Mouse (Mus musculus) neural tube, embryonic 11.5 days (tissue): ENCODE results near the gene Gm45713. TPM values are rescaled to one million over a fixed set of nuclear protein-coding genes. Genes with fewer than 3 reads are reported as not detected.

ENCODE experiments used
- ATAC-seq: fragments of 200-750 bp; cut with Nextera tagmentation; 2 replicates; pipeline ENCODE4 v1.8.0; 2017; ENCODE audit warnings: moderate number of reproducible peaks, mild to moderate bottlenecking, moderate TSS enrichment, moderate library complexity; ENCODE audit not compliant: insufficient read depth, low FRiP score, low TSS enrichment
- DNase-seq: peaks from one replicate; pipeline ENCODE4 v3.0.0-alpha.2; 2015; ENCODE audit warnings: low spot score
- H3K27ac ChIP-seq: fragments of 300-500 bp; sonication (generic); 2 replicates; pipeline ENCODE4 v1.5.1; 2014; ENCODE audit warnings: low read depth, mild to moderate bottlenecking, low read length
- H3K27me3 ChIP-seq: fragments of 300-500 bp; sonication (generic); 2 replicates; pipeline ENCODE4 v1.6.1; 2014; ENCODE audit warnings: mild to moderate bottlenecking, low read length, mixed read lengths; ENCODE audit not compliant: control insufficient read depth, insufficient read depth
- H3K36me3 ChIP-seq: fragments of 300-500 bp; sonication (generic); 2 replicates; pipeline ENCODE4 v1.6.1; 2014; ENCODE audit warnings: mild to moderate bottlenecking, low read length, moderate library complexity, mixed read lengths; ENCODE audit not compliant: control insufficient read depth, insufficient read depth
- H3K4me1 ChIP-seq: fragments of 300-500 bp; sonication (generic); 2 replicates; pipeline ENCODE4 v1.6.1; 2014; ENCODE audit warnings: low read length, mixed read lengths; ENCODE audit not compliant: control insufficient read depth, insufficient read depth
- H3K4me2 ChIP-seq: fragments of 300-500 bp; sonication (generic); 2 replicates; pipeline ENCODE4 v1.6.1; 2014; ENCODE audit warnings: low read depth, mild to moderate bottlenecking, moderate library complexity
- H3K4me3 ChIP-seq: fragments of 300-500 bp; sonication (generic); 2 replicates; pipeline ENCODE4 v1.5.1; 2014; ENCODE audit warnings: low read depth, low read length
- H3K9ac ChIP-seq: fragments of 300-500 bp; sonication (generic); 2 replicates; pipeline ENCODE4 v1.6.1; 2014; ENCODE audit warnings: mild to moderate bottlenecking, low read length
- H3K9me3 ChIP-seq: fragments of 300-500 bp; sonication (generic); 2 replicates; pipeline ENCODE4 v1.6.1; 2016; ENCODE audit warnings: low read length; ENCODE audit not compliant: control insufficient read depth
- WGBS: fragments of 180-500 bp; shearing (Covaris S2); extraction: QIAGEN DNeasy Blood & Tissue Kit; methylation state at CpG from one replicate; pipeline ENCODE4 v1.1.7; 2014; 5-methylcytosine and 5-hydroxymethylcytosine counted together
- polyA plus RNA-seq: library from polyadenylated mRNA; unstranded; fragments of >200 nt; fragmentation: Nextera tagmentation; extraction: Ambion mirVana; gene quantifications from 2 replicates; pipeline ENCODE4 v1.2.1, GENCODE M21; 2014

The Gm45713 gene
- polyA plus RNA-seq, 1 experiment from 2014 or later = 0.21 TPM

GRCm38 (mm10) chr7:45167761-45168445 lies 31.9 kb upstream of the Gm45713 start:
- no peaks in the 10 kb centered on the region; the same call in 1 of the 2 replicates for H3K36me3 ChIP-seq
- H3K4me2 ChIP-seq = no peak overlapping the region
- peaks cover 66% of the 10 kb centered on the region for H3K27me3 ChIP-seq
- no peak overlapping the region for H3K4me3 ChIP-seq
- ATAC-seq = no peak
- peak; percentile 60 for DNase-seq
- peaks cover 3% of the 10 kb centered on the region for H3K4me1 ChIP-seq
- peaks cover 8% of the 10 kb centered on the region for H3K9me3 ChIP-seq
- WGBS = 3% methylated on average over 19 of the region's 19 CpGs
- no peak overlapping the region for H3K27ac ChIP-seq
- H3K9ac ChIP-seq = no peak overlapping the region

GRCm38 (mm10) chr7:45166950-45167401 lies 30.9 kb upstream of the Gm45713 start:
- Histone ChIP-seq H3K4me3 (no peak overlapping the region), H3K27me3 (peaks cover 72% of the 10 kb centered on the region), H3K9me3 (peaks cover 8% of the 10 kb centered on the region), H3K27ac (no peak overlapping the region), H3K9ac (no peak overlapping the region), H3K4me1 (peaks cover 9% of the 10 kb centered on the region), H3K4me2 (no peak overlapping the region), H3K36me3 (no peaks in the 10 kb centered on the region; the same call in 1 of the 2 replicates)
- WGBS = 15% methylated on average over 10 of the region's 10 CpGs
- no peak for ATAC-seq
- DNase-seq = no peak

DNA sequence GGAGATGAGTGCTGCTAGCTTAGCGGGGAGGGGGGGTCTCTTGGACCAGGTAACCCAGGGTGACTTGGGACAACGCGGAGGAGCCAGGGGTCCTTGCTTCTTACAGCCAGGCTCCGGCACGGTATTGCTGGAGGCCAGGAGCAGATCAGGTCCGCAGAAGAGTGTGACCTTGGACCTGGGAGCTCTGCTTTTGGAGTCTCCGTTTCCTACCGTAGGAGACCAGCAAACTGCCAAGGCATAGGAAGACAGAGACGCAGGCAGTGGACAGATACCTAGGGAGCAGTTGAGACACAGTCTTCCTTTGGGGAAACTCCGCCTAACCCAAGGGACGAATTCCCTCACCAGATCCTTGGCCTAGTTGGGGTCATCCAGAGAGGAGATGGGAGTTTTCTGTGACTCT lies 29.7 kb upstream of the Gm45713 start:
- WGBS = 41% methylated on average over 11 of the region's 11 CpGs
- H3K27ac ChIP-seq = no peak overlapping the region
- H3K36me3 ChIP-seq = no peaks in the 10 kb centered on the region
- H3K9me3 ChIP-seq = peaks cover 8% of the 10 kb centered on the region
- DNase-seq (no peak), ATAC-seq (no peak)
- peaks cover 9% of the 10 kb centered on the region for H3K4me1 ChIP-seq
- H3K4me3 ChIP-seq = no peak overlapping the region
- H3K9ac ChIP-seq = no peak overlapping the region
- H3K27me3 ChIP-seq = peaks cover 72% of the 10 kb centered on the region
- H3K4me2 ChIP-seq = no peak overlapping the region

DNA sequence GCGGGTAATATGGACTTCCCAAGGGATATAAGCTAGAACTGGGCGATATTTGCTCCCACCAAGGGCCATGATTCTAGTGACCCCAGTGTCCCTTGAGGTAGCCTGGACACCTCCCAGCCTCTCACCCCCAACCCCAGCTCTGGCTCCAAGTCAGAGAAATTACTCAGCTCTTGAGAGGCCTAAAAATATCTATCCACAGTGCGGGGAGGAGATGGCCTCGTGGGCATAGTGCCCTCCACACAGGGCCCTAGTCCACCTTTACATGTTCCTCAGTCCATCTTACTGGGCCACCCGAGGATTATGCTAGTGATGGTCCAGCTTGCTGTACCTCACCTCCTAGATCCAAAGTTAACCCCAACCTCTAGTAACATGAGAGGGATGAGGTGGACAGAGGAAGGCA lies 28.8 kb upstream of the Gm45713 start:
- no peak overlapping the region for H3K4me3 ChIP-seq
- peaks cover 7% of the 10 kb centered on the region for H3K9me3 ChIP-seq
- H3K4me1 ChIP-seq = peaks cover 9% of the 10 kb centered on the region
- DNase-seq = no peak
- no peak overlapping the region for H3K9ac ChIP-seq
- no peaks in the 10 kb centered on the region for H3K36me3 ChIP-seq
- ATAC-seq = no peak
- 67% methylated on average over 5 of the region's 5 CpGs for WGBS
- H3K4me2 ChIP-seq = no peak overlapping the region
- H3K27me3 ChIP-seq = peaks cover 72% of the 10 kb centered on the region
- H3K27ac ChIP-seq = no peak overlapping the region

- WGBS = 2% methylated on average over 38 of the region's 41 CpGs
- peak; percentile 49 for DNase-seq
Measured at GRCm38 (mm10) chr7:45163735-45164490, 27.9 kb upstream of the Gm45713 start, which contains the start of gene Slc17a7. Gene Slc17a7, plus strand, starts transcription at chr7:45163949.

DNA sequence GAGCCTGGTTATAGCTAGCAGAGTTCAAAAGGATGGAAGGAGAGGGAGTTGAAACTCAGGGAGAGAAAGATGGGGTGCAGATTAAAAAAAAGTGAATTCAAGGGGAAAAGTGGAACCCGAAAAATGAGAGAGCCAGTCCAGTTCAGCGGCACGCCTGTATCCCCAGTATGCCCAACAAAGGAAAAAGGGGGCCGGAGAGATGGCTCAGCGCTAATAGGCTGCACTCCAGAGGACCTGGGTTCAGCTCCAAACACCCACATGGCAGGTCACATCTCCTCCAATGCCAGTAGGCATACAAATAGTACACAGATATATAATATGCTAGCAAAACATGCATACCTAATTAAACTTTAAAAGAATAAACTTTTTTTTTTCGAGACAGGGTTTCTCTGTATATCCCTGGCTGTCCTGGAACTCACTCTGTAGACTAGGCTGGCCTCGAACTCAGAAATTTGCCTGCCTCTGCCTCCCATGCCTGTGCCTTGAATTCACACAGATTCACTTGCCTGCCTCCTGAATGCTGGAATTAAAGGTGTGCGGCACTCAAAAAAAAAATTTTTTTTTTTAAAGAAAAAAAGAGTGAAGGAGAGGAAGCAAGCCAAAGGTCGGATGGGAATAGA lies 27.1 kb upstream of the Gm45713 start:
- Histone ChIP-seq H3K4me3 (no peak overlapping the region), H3K4me2 (no peak overlapping the region), H3K36me3 (0 out of 2 replicates have a peak, but pooled peaks cover 3% of the 10 kb centered on the region), H3K9ac (no peak overlapping the region), H3K9me3 (no peaks in the 10 kb centered on the region), H3K27me3 (peaks cover 55% of the 10 kb centered on the region), H3K27ac (no peak overlapping the region), H3K4me1 (peaks cover 9% of the 10 kb centered on the region)
- ATAC-seq = no peak
- WGBS = 74% methylated on average over 9 of the region's 9 CpGs
- no peak for DNase-seq

More at GRCm38 (mm10) chr7:45163735-45164490, 27.9 kb upstream of the Gm45713 start, which contains the start of gene Slc17a7:
- peak within 1 kb of the TSS; percentile 41 for H3K9ac ChIP-seq
- H3K27ac ChIP-seq = no peak within 1 kb of the TSS
- H3K4me3 ChIP-seq = peak within 1 kb of the TSS; percentile 34
- no peak for ATAC-seq
- H3K4me1 ChIP-seq = peaks cover 9% of the 10 kb centered on the region
- H3K4me2 ChIP-seq = peak within 1 kb of the TSS; percentile 55
- no peaks in the 10 kb centered on the region for H3K9me3 ChIP-seq
- peaks cover 63% of the 10 kb centered on the region for H3K27me3 ChIP-seq
- H3K36me3 ChIP-seq = 0 out of 2 replicates have a peak, but pooled peaks cover 3% of the 10 kb centered on the region

- Histone ChIP-seq H3K4me3 (peak overlapping the region; percentile 23), H3K4me1 (peaks cover 9% of the 10 kb centered on the region), H3K4me2 (peak overlapping the region; percentile 63), H3K27me3 (peaks cover 50% of the 10 kb centered on the region), H3K36me3 (0 out of 2 replicates have a peak, but pooled peaks cover 3% of the 10 kb centered on the region), H3K9ac (no peak overlapping the region), H3K27ac (no peak overlapping the region), H3K9me3 (no peaks in the 10 kb centered on the region)
- DNase-seq (no peak), ATAC-seq (no peak)
- 22% methylated on average over 6 of the region's 6 CpGs for whole genome bisulfite sequencing
Measured at GRCm38 (mm10) chr7:45162551-45162950, 26.5 kb upstream of the Gm45713 start.

- H3K27me3 ChIP-seq = peaks cover 44% of the 10 kb centered on the region
- H3K4me1 ChIP-seq = peaks cover 9% of the 10 kb centered on the region
- peak overlapping the region; percentile 63 for H3K4me2 ChIP-seq
- no peaks in the 10 kb centered on the region for H3K9me3 ChIP-seq
- H3K9ac ChIP-seq = no peak overlapping the region
- no peak overlapping the region for H3K27ac ChIP-seq
- WGBS = 6% methylated on average over 35 of the region's 35 CpGs
- DNase-seq (peak; percentile 88), ATAC-seq (peak; percentile 77)
- H3K4me3 ChIP-seq = peak overlapping the region; percentile 23
- 0 out of 2 replicates have a peak, but pooled peaks cover 3% of the 10 kb centered on the region for H3K36me3 ChIP-seq
Measured at GRCm38 (mm10) chr7:45161612-45162473, 25.8 kb upstream of the Gm45713 start.
